Mouse (Mus musculus): ENCODE measurements around the gene Hmgb2. TPM values are rescaled to one million over a fixed set of nuclear protein-coding genes. Genes with fewer than 3 reads are reported as not detected.
A peak's percentile ranks its signal among the peaks of the same experiment; 100 is the strongest.

Gene Hmgb2
- total and polyA plus RNA-seq, 3 experiments: 144 to 241 (median 165) TPM

DNA sequence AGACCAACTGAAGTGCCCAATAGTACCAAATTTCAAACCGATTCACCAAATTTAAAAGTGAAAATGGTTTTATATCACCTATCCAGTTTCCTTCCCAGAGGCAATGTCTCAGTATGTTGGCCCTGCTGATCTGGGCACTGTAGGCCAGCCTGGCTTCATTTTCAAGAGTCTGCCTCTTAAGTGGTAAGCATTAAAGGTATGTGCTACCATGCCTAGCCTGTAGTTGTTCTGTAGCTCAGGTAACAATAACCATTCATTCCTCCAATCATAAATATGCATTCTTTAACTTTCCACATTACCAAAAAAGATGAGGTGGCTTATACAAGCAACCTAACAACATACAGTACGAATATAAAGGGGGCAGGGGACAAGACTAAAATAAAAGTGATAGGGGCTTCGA is 6.0 kb downstream of the Hmgb2 start:
- peaks cover 32 to 68% of the 10 kb centered on the region in 2 experiments for H3K36me3 ChIP-seq (replicated peaks in 1 of 2; ENCODE audit: control insufficient read depth in 1 of 2, insufficient read depth in 1 of 2, low read length in 1 of 2)
- no peak for TF ChIP-seq NELFE (IDR thresholded peaks at IDR 0.05; ENCODE audit: low read depth, low read length)
- TF ChIP-seq CHD2 (IDR thresholded peaks at IDR 0.05; ENCODE audit: low read length): 0 out of 2 replicates have a peak, but pooled peaks have one; percentile 42
- no peak for TF ChIP-seq CTCF (conservative IDR thresholded peaks at IDR 0.05 in 1 of 2, IDR thresholded peaks at IDR 0.05 in 1 of 2; ENCODE audit: low read depth in 2 of 2, low read length in 2 of 2)
- TF ChIP-seq ZMIZ1 (IDR thresholded peaks at IDR 0.05; ENCODE audit: low read depth, low read length): peak; percentile 68; the same call in 1 of the 2 replicates
- TF ChIP-seq USF2 (conservative IDR thresholded peaks at IDR 0.05; ENCODE audit: low read depth, low read length): no peak
- no peak for TF ChIP-seq MXI1 (IDR thresholded peaks at IDR 0.05; ENCODE audit: low read depth, low read length)
- no peak; the same call in 1 of the 2 replicates for TF ChIP-seq POLR2AphosphoS2 (IDR thresholded peaks at IDR 0.05; ENCODE audit: low read depth, low read length)
- no peak for TF ChIP-seq POLR2A (IDR thresholded peaks at IDR 0.05; ENCODE audit: low read depth, low read length)
- no peak for TF ChIP-seq ZKSCAN1 (IDR thresholded peaks at IDR 0.05; ENCODE audit: borderline replicate concordance, low read depth, low read length)
- no peak for TF ChIP-seq EP300 (IDR thresholded peaks at IDR 0.05; ENCODE audit: low read length)
- TF ChIP-seq KAT2A (IDR thresholded peaks at IDR 0.05; ENCODE audit: insufficient replicate concordance, low read length): no peak
- TF ChIP-seq BHLHE40 (IDR thresholded peaks at IDR 0.05; ENCODE audit: low read depth, low read length): no peak
- no peak for TF ChIP-seq CHD1 (IDR thresholded peaks at IDR 0.05; ENCODE audit: low read depth, low read length)
- TF ChIP-seq MAX (IDR thresholded peaks at IDR 0.05; ENCODE audit: low read length): no peak
- no peak for DNase-seq (ENCODE audit: extremely low read depth)
- in situ Hi-C loops (cut with MboI; ENCODE audit: low pct_ligation_motif_present, low pct_unique_long_range_greater_than_20kb, low sequenced_read_pairs): no loop called here
- dilution Hi-C loops (cut with MboI; ENCODE audit: extremely low pct_ligation_motif_present, extremely low pct_unique_long_range_greater_than_20kb, low sequenced_read_pairs): no loop called here
- no peaks in the 10 kb centered on the region for H3K27me3 ChIP-seq (replicated peaks)
- no peak overlapping the region for H3K9ac ChIP-seq (ENCODE audit: insufficient read depth, low read depth)
- no peak overlapping the region for H3K4me2 ChIP-seq (ENCODE audit: insufficient read depth, low read depth, poor library complexity, severe bottlenecking)
- H3K9me3 ChIP-seq (replicated peaks; ENCODE audit: low read length): no peaks in the 10 kb centered on the region
- peaks cover 2 to 8% of the 10 kb centered on the region in 2 experiments; a peak in 2 of 4 replicates for H3K4me1 ChIP-seq (ENCODE audit: control insufficient read depth in 1 of 2, insufficient read depth in 2 of 2)
- H3K4me3 ChIP-seq (replicated peaks in 1 of 3; ENCODE audit: low read depth in 2 of 3, low read length in 2 of 3, poor library complexity in 1 of 3): no peak overlapping the region
- H3K79me2 ChIP-seq (replicated peaks; ENCODE audit: control insufficient read depth, extremely low read depth, insufficient read depth, poor library complexity, severe bottlenecking): peaks cover 13% of the 10 kb centered on the region
- no peak overlapping the region for H3K27ac ChIP-seq (ENCODE audit: insufficient read depth, low read depth)

DNA sequence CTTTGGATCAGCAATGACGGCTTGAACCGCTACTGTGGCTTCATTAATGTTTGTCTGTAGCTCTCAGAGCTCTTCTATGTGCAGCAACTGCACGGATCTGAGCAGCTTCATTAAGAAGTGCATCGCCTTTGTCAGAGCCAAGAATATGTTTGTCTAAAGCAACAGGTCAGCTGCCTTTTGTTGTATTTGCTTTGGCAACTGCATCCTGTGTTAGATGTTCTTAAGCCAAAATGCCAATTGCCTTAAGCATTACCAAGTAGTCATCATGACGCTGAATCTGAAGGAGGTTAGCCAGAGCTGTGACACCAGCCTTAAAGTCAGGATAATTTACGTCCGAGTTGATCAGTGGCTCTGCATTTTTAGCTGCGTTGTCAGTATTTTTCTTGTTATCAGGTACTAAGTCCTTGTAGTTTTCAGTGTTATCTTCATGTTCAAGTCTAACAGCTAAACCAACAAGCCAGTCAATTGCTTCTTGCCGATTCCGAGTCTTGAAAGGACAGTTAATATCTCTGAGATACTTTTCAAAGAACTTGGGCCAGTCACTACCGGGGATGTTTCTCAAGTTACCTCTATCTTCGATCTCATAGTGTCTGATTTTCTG is 8.6 kb downstream of the Hmgb2 start:
- Histone ChIP-seq H3K4me1 (ENCODE audit: control insufficient read depth in 1 of 2, insufficient read depth in 2 of 2) (peaks cover 0 to 2% of the 10 kb centered on the region in 2 experiments; a peak in 2 of 4 replicates), H3K4me2 (ENCODE audit: insufficient read depth, low read depth, poor library complexity, severe bottlenecking) (no peak overlapping the region), H3K79me2 (replicated peaks; ENCODE audit: control insufficient read depth, extremely low read depth, insufficient read depth, poor library complexity, severe bottlenecking) (no peaks in the 10 kb centered on the region), H3K27ac (ENCODE audit: insufficient read depth, low read depth) (no peak overlapping the region), H3K27me3 (replicated peaks) (no peaks in the 10 kb centered on the region), H3K9me3 (replicated peaks; ENCODE audit: low read length) (no peaks in the 10 kb centered on the region), H3K9ac (ENCODE audit: insufficient read depth, low read depth) (no peak overlapping the region), H3K4me3 (replicated peaks in 1 of 3; ENCODE audit: low read depth in 2 of 3, low read length in 2 of 3, poor library complexity in 1 of 3) (no peak overlapping the region), H3K36me3 (replicated peaks in 1 of 2; ENCODE audit: control insufficient read depth in 1 of 2, insufficient read depth in 1 of 2, low read length in 1 of 2) (peaks cover 19 to 61% of the 10 kb centered on the region in 2 experiments)
- in situ Hi-C loops (cut with MboI; ENCODE audit: low pct_ligation_motif_present, low pct_unique_long_range_greater_than_20kb, low sequenced_read_pairs): no loop called here
- TF ChIP-seq USF1 (IDR thresholded peaks at IDR 0.05; ENCODE audit: low read depth, low read length) (no peak), POLR2AphosphoS2 (IDR thresholded peaks at IDR 0.05; ENCODE audit: low read depth, low read length) (0 out of 2 replicates have a peak, but pooled peaks have one; percentile 47)
- no peak for DNase-seq (ENCODE audit: extremely low read depth)
- dilution Hi-C loops (cut with MboI; ENCODE audit: extremely low pct_ligation_motif_present, extremely low pct_unique_long_range_greater_than_20kb, low sequenced_read_pairs): no loop called here
